Mouse (Mus musculus) C2C12 (cell line): ENCODE results near the gene BC048403. TPM values are rescaled to one million over a fixed set of nuclear protein-coding genes. Genes with fewer than 3 reads are reported as not detected.

Source experiments
- H3K27me3 ChIP-seq: one replicate; pipeline ENCODE4 v1.6.1; 2011; ENCODE audit not compliant: control insufficient read depth, insufficient read depth, insufficient read length
- H3K36me3 ChIP-seq: one replicate; pipeline ENCODE4 v1.6.1; 2011; ENCODE audit not compliant: control insufficient read depth, insufficient read depth
- H3K4me3 ChIP-seq: one replicate; pipeline ENCODE4 v1.5.1; 2011; ENCODE audit warnings: mild to moderate bottlenecking, control low read depth; ENCODE audit not compliant: poor library complexity, insufficient read depth, severe bottlenecking
- H3K79me2 ChIP-seq: one replicate; pipeline ENCODE4 v1.6.1; 2011; ENCODE audit not compliant: control insufficient read depth, insufficient read depth
- H3K79me3 ChIP-seq: one replicate; pipeline ENCODE4 v1.6.1; 2011; ENCODE audit warnings: low read depth, control low read depth
- H3ac ChIP-seq: one replicate; pipeline ENCODE3; 2011; ENCODE audit warnings: low read depth; ENCODE audit not compliant: control insufficient read depth, insufficient read length
- CEBPB ChIP-seq: IDR thresholded peaks from one replicate; pipeline ENCODE4 v1.6.1; 2011; ENCODE audit warnings: low read depth, mild to moderate bottlenecking, control low read depth, moderate library complexity
- CTCF ChIP-seq: IDR thresholded peaks from one replicate; pipeline ENCODE4 v1.5.1; 2011; ENCODE audit not compliant: control insufficient read depth, insufficient read depth, insufficient read length
- FOSL1 ChIP-seq: IDR thresholded peaks from one replicate; pipeline ENCODE4 v1.8.0; 2011; ENCODE audit warnings: mild to moderate bottlenecking, low read length; ENCODE audit not compliant: poor library complexity, insufficient read depth, severe bottlenecking
- MAX ChIP-seq: IDR thresholded peaks from one replicate; pipeline ENCODE4 v1.6.1; 2011; ENCODE audit warnings: mild to moderate bottlenecking, control low read depth
- MYOD1 ChIP-seq: IDR thresholded peaks from one replicate; pipeline ENCODE4 v1.6.1; 2011; ENCODE audit warnings: low read depth; ENCODE audit not compliant: control insufficient read depth, insufficient read length
- MYOG ChIP-seq: IDR thresholded peaks from one replicate; pipeline ENCODE4 v1.6.1; 2011; ENCODE audit not compliant: control insufficient read depth, insufficient read length; ENCODE audit errors: extremely low read depth
- USF1 ChIP-seq: IDR thresholded peaks from one replicate; pipeline ENCODE4 v1.6.1; 2011; ENCODE audit warnings: low read depth, mild to moderate bottlenecking, control low read depth, moderate library complexity
- polyA plus RNA-seq: library from polyadenylated mRNA; unstranded; fragments of >200 nt; fragmentation: generic; extraction: Trizol; gene quantifications from one replicate; pipeline ENCODE4 v1.2.1, GENCODE M21; 2012; ENCODE audit warnings: missing spikeins

Gene BC048403
- polyA plus RNA-seq, 1 experiment = 3.1 TPM

GRCm38 (mm10) chr10:121794486-121794885 is 54.7 kb downstream of the BC048403 start:
- no peaks in the 10 kb centered on the region for H3K36me3 ChIP-seq
- H3K27me3 ChIP-seq = no peaks in the 10 kb centered on the region
- no peaks in the 10 kb centered on the region for H3K79me3 ChIP-seq
- no peaks in the 10 kb centered on the region for H3K79me2 ChIP-seq
- H3ac ChIP-seq = no peak overlapping the region
- TF ChIP-seq FOSL1 = no peak
- no peak overlapping the region for H3K4me3 ChIP-seq

- no peaks in the 10 kb centered on the region for H3K79me3 ChIP-seq
- H3ac ChIP-seq = no peak overlapping the region
- no peaks in the 10 kb centered on the region for H3K79me2 ChIP-seq
- peaks cover 6% of the 10 kb centered on the region for H3K27me3 ChIP-seq
- no peak for TF ChIP-seq USF1
- TF ChIP-seq MYOG = no peak
- TF ChIP-seq CEBPB = no peak
- TF ChIP-seq MYOD1 = no peak
- no peak for TF ChIP-seq FOSL1
- TF ChIP-seq CTCF = no peak
- TF ChIP-seq MAX = no peak
- no peak overlapping the region for H3K4me3 ChIP-seq
- H3K36me3 ChIP-seq = no peaks in the 10 kb centered on the region
Observed at GRCm38 (mm10) chr10:121796027-121796802, 56.5 kb downstream of the BC048403 start.

- no peaks in the 10 kb centered on the region for H3K36me3 ChIP-seq
- no peak for TF ChIP-seq MYOD1
- TF ChIP-seq MAX = no peak
- TF ChIP-seq FOSL1 = no peak
- no peak for TF ChIP-seq CEBPB
- no peak for TF ChIP-seq CTCF
- no peak for TF ChIP-seq MYOG
- TF ChIP-seq USF1 = no peak
- H3K4me3 ChIP-seq = no peak overlapping the region
- no peaks in the 10 kb centered on the region for H3K79me3 ChIP-seq
- H3ac ChIP-seq = no peak overlapping the region
- peaks cover 10% of the 10 kb centered on the region for H3K27me3 ChIP-seq
- no peaks in the 10 kb centered on the region for H3K79me2 ChIP-seq
Observed at GRCm38 (mm10) chr10:121800041-121800440, 60.3 kb downstream of the BC048403 start.

Other genes starting within 250 kb of the BC048403 start
- 10.7 TPM for gene Tbk1, start 153.2 kb upstream of the BC048403 start, polyA plus RNA-seq
- gene Xpot, start 113.6 kb upstream of the BC048403 start, polyA plus RNA-seq = 50.6 TPM
- gene D930020B18Rik, start 98.3 kb upstream of the BC048403 start, polyA plus RNA-seq = not detected